Mouse (Mus musculus) lung, postnatal 0 days (tissue): Measurements from ENCODE around the gene Rai1. TPM values are rescaled to one million over a fixed set of nuclear protein-coding genes. Genes with fewer than 3 reads are reported as not detected.

Experiments used
- ATAC-seq: fragments of 200-750 bp; cut with Nextera tagmentation; 2 replicates; pipeline ENCODE4 v1.8.0; 2017; ENCODE audit warnings: moderate library complexity
- DNase-seq: peaks from one replicate; pipeline ENCODE4 v3.0.0-alpha.2; 2016; ENCODE audit warnings: low spot score
- H3K27ac ChIP-seq: fragments of 300-500 bp; sonication (generic); 2 replicates; pipeline ENCODE4 v1.5.1; 2014; ENCODE audit warnings: antibody characterized with exemption, mild to moderate bottlenecking, low read length, mixed read lengths
- H3K27me3 ChIP-seq: fragments of 300-500 bp; sonication (generic); replicated peaks from 2 replicates; pipeline ENCODE4 v1.6.1; 2014; ENCODE audit warnings: low read length, mixed read lengths; ENCODE audit not compliant: insufficient read depth
- H3K36me3 ChIP-seq: fragments of 300-500 bp; sonication (generic); 2 replicates; pipeline ENCODE4 v1.6.1; 2014; ENCODE audit warnings: low read length, mixed read lengths; ENCODE audit not compliant: insufficient read depth
- H3K4me1 ChIP-seq: fragments of 300-500 bp; sonication (generic); 2 replicates; pipeline ENCODE4 v1.6.1; 2014; ENCODE audit warnings: antibody characterized with exemption, low read depth, low read length, mixed read lengths; ENCODE audit not compliant: insufficient read depth
- H3K4me2 ChIP-seq: fragments of 300-500 bp; sonication (generic); replicated peaks from 2 replicates; pipeline ENCODE4 v1.6.1; 2014; ENCODE audit warnings: low read depth, mild to moderate bottlenecking, low read length, moderate library complexity, mixed read lengths
- H3K4me3 ChIP-seq: fragments of 300-500 bp; sonication (generic); 2 replicates; pipeline ENCODE4 v1.5.1; 2014; ENCODE audit warnings: low read depth, low read length
- H3K9ac ChIP-seq: fragments of 300-500 bp; sonication (generic); replicated peaks from 2 replicates; pipeline ENCODE4 v1.6.1; 2014; ENCODE audit warnings: low read depth, mild to moderate bottlenecking
- H3K9me3 ChIP-seq: fragments of 300-500 bp; sonication (generic); 2 replicates; pipeline ENCODE4 v1.6.1; 2016; ENCODE audit warnings: low read length, mixed read lengths
- CTCF ChIP-seq: IDR thresholded peaks from 2 replicates; pipeline ENCODE4 v1.5.1; 2016; ENCODE audit warnings: antibody characterized with exemption, mild to moderate bottlenecking
- EP300 ChIP-seq: IDR thresholded peaks from 2 replicates; pipeline ENCODE4 v1.6.1; 2016; ENCODE audit warnings: antibody characterized with exemption, mild to moderate bottlenecking, control low read depth
- WGBS: fragments of 180-500 bp; shearing (Covaris S2); extraction: QIAGEN DNeasy Blood & Tissue Kit; methylation state at CpG from one replicate; pipeline ENCODE4 v1.1.7; 2014; 5-methylcytosine and 5-hydroxymethylcytosine counted together
- polyA plus RNA-seq: library from polyadenylated mRNA; unstranded; fragments of >200 nt; fragmentation: Nextera tagmentation; extraction: Ambion mirVana; gene quantifications from 2 replicates; pipeline ENCODE4 v1.2.1, GENCODE M21; 2015

Gene Rai1
- polyA plus RNA-seq, 1 experiment from 2014 or later: 16.2 TPM

DNA sequence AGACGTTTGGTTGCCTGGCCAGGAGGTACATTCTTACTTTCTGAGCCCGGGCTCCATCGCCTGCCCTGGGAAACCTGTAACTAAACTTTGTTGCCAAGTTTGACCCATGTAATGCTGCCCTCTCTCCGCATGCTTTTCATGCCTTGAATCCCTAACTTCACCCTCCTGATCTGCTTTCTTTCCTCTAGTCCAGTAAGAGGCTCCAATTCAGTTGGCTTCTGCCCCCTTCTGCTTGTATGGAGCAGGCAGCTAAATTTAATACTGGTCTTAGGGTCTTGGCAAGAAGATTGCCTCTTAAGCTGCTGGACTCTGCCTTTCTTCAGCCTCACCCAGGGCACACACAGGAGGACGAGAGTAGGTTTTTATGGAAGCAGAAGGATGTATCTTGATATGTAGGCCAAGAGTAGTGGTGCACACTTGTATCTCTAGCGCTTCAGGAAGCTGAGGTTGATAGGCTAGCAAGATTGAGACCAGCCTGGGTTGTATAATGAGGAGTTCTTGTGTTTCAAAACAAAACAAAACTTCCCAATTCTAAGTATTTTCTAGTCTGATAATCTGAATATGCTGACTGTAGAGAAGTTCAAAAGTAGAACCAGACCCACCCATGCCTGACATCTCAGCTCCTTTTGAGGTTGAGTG, 10.9 kb downstream of the Rai1 start:
- peak; percentile 2; the same call in 1 of the 2 replicates for ATAC-seq
- H3K9me3 ChIP-seq: no peaks in the 10 kb centered on the region
- peak overlapping the region; percentile 41; the same call in 1 of the 2 replicates for H3K9ac ChIP-seq
- H3K27ac ChIP-seq: peak overlapping the region; percentile 93
- DNase-seq: peak; percentile 56
- TF ChIP-seq CTCF (peak; percentile 49), EP300 (no peak)
- peaks cover 28% of the 10 kb centered on the region for H3K4me1 ChIP-seq
- H3K27me3 ChIP-seq: no peaks in the 10 kb centered on the region
- peak overlapping the region; percentile 76 for H3K4me2 ChIP-seq
- peak overlapping the region; percentile 45 for H3K4me3 ChIP-seq
- 22% methylated on average over 6 of the region's 6 CpGs for WGBS
- no peaks in the 10 kb centered on the region for H3K36me3 ChIP-seq

DNA sequence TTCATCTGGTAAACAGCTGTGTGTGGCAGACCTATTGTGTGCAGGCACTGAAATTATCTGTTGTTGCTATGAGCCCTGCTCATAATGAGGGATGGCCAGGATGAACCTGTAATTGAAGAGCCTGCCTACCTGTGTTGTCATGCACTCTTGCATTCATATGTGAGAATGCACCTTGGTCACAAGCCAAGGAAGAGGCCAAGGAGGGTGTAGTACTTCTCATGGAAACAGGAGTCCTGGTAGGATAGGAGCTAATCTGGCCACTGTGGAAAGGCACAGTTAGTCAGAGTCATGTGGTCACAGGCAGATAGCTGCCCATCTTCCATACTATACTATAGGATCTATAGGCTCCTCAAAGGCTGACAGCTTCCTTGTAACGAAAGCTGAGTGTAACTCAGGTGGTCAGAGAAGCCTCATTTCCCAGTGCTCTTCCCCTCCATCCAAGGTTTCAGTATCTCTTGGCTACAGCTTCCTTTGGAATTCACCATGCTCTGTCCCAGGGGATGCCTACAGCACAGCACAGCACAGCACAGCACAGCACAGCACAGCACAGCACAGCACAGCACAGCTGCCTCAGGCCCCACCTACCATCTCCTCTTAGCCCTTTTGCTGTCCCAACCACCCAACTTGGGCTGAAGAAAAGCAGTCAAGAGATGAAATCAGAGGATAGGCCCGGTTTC, 15.9 kb downstream of the Rai1 start:
- Histone ChIP-seq H3K27me3 (no peaks in the 10 kb centered on the region), H3K9me3 (no peaks in the 10 kb centered on the region), H3K27ac (no peak overlapping the region), H3K4me2 (no peak overlapping the region), H3K9ac (no peak overlapping the region), H3K4me1 (peaks cover 4% of the 10 kb centered on the region; the same call in 1 of the 2 replicates), H3K36me3 (no peaks in the 10 kb centered on the region), H3K4me3 (no peak overlapping the region)
- DNase-seq (no peak), ATAC-seq (no peak)
- TF ChIP-seq CTCF (no peak), EP300 (no peak)
- 84% methylated on average over 2 of the region's 2 CpGs for WGBS

DNA sequence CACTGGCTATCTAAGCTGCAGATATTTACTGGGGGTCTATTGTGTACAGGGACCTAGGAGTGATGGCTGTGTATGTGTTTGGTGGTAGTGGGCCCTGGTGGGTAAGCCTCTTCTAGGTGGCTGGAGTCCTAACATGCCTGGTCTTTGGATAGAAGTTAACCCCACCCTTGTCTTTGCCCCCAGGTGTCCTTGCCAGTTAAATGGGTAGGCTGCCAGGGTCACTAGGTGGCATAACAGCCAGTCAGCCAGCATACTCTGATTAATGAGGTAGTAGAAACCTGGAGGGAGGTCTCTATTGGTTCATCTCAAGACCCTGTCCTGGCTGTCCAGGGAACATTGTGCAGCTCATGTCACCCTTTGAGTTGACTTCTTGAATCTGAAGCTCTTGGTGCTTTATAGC, 17.8 kb downstream of the Rai1 start:
- Histone ChIP-seq H3K9ac (no peak overlapping the region), H3K27ac (no peak overlapping the region), H3K4me3 (no peak overlapping the region), H3K27me3 (no peaks in the 10 kb centered on the region), H3K9me3 (no peaks in the 10 kb centered on the region), H3K4me2 (no peak overlapping the region), H3K36me3 (no peaks in the 10 kb centered on the region), H3K4me1 (peaks cover 8% of the 10 kb centered on the region; the same call in 1 of the 2 replicates)
- ATAC-seq (no peak), DNase-seq (no peak)
- no peak for TF ChIP-seq EP300
- TF ChIP-seq CTCF: no peak

DNA sequence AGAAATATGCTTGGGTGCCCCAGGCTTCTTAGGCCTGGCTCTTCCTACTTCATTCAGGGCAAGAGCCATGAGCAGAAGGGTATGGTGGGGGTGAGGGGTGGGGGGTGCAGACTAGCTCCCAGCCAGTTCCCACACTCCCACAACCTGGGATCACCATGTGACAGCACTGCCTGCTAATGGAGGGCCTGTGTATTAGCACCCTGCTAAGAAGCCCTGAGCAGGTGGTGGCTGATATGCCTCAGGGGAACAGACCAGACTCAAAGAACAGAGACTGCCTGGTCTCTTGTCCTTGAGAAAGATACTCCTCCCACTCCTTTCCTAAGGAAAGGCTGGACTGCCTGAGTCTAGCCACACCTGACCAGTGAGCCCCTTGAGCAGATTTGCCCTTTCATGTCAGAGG, 22.2 kb downstream of the Rai1 start:
- DNase-seq: no peak
- H3K27me3 ChIP-seq: no peaks in the 10 kb centered on the region
- H3K4me1 ChIP-seq: peaks cover 9% of the 10 kb centered on the region; the same call in 1 of the 2 replicates
- H3K4me2 ChIP-seq: no peak overlapping the region
- peak; percentile 56 for ATAC-seq
- TF ChIP-seq CTCF: peak; percentile 55
- no peak for TF ChIP-seq EP300
- H3K9me3 ChIP-seq: no peaks in the 10 kb centered on the region
- H3K9ac ChIP-seq: no peak overlapping the region
- no peak overlapping the region for H3K4me3 ChIP-seq
- H3K27ac ChIP-seq: no peak overlapping the region
- H3K36me3 ChIP-seq: no peaks in the 10 kb centered on the region

DNA sequence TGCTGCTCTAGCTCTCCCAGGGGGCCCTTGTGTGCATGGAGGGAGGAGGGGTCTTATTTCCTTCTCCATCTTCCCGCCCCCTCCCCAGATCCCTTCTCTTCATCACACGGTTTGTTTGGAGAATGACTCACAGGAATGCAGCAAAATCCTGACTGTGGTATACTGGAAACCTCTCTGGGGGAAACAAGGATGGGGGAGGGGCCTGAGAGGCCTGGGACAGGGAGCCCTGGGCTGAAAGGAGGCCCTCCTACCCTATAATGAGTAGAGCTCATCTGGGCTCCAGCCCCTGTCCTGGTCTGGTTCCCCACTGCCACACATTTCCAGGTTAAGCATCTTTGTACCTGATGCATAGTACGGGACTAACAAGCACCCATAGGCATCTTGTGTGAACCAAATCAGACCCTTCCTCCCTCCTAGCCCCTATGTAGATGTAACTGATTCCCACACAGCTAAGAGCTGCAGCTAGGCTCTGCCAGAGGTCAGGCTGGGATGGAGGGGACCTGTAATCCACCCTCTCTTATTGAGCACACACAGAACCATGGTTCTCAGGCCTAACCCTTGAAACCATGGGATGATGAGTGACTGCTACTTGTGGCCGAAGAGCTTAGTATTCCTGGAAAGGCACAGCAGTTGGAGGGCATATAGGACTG, 23.2 kb downstream of the Rai1 start:
- no peak overlapping the region for H3K4me2 ChIP-seq
- H3K9ac ChIP-seq: no peak overlapping the region
- no peak overlapping the region for H3K4me3 ChIP-seq
- no peaks in the 10 kb centered on the region for H3K36me3 ChIP-seq
- H3K9me3 ChIP-seq: no peaks in the 10 kb centered on the region
- no peak overlapping the region for H3K27ac ChIP-seq
- H3K4me1 ChIP-seq: peaks cover 9% of the 10 kb centered on the region; the same call in 1 of the 2 replicates
- 42% methylated on average over 4 of the region's 4 CpGs for whole genome bisulfite sequencing
- TF ChIP-seq EP300: no peak
- TF ChIP-seq CTCF: no peak
- peak; percentile 25; the same call in 1 of the 2 replicates for ATAC-seq
- DNase-seq: peak; percentile 25
- H3K27me3 ChIP-seq: no peaks in the 10 kb centered on the region

DNA sequence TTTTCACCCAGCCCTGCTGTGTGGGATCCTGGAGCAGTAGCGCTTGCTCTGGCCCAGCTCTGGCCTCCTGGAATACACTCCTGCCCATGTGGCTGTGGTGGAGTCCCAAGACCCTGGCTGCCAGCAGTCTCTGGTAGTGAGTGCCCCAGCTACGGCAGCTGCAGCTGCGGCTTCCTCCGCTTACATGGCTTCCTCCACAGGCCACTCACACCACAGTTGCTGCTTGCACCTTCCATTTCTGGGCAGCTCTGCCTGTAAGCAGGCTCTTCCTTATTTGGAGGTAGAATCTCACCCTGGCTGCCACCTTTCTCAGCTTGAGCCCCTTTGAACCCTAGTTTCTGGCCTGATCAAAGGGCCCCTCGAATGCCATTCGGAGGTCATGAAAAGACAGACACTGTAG, 25.7 kb downstream of the Rai1 start:
- H3K27ac ChIP-seq: peak overlapping the region; percentile 26; the same call in 1 of the 2 replicates
- TF ChIP-seq CTCF (no peak), EP300 (no peak)
- H3K36me3 ChIP-seq: no peaks in the 10 kb centered on the region
- no peak for DNase-seq
- WGBS: 39% methylated on average over 6 of the region's 6 CpGs
- no peak for ATAC-seq
- H3K4me2 ChIP-seq: no peak overlapping the region
- no peak overlapping the region for H3K9ac ChIP-seq
- H3K4me1 ChIP-seq: peaks cover 9% of the 10 kb centered on the region; the same call in 1 of the 2 replicates
- H3K9me3 ChIP-seq: no peaks in the 10 kb centered on the region
- no peak overlapping the region for H3K4me3 ChIP-seq
- no peaks in the 10 kb centered on the region for H3K27me3 ChIP-seq
